Mouse (Mus musculus): ENCODE data around the gene Med12l. TPM values are rescaled to one million over a fixed set of nuclear protein-coding genes. Genes with fewer than 3 reads are reported as not detected.

The Med12l gene
- polyA plus RNA-seq, 1 experiment from 2014 or later = 3.9 TPM

DNA sequence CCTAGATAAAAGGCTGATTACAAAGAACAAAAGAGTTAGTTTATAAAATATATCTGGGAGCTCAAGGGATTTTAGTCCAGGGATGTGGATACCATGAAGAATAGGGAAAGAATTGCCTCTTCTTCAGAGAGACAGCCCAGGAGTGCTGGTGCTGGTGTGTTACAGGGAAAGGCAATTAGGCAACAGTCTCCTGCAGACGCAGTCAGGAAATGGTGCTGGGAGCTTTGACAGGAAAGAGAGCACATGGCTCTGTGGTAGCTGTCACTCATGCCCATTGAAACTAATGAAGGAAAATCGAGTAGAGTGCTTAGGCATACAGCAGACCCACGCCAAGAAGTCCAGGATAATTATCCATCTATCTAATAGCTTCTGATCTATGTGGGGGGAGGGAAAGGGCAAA lies 16.3 kb upstream of the Med12l start:
- H3K4me3 ChIP-seq (ENCODE audit: low read length) = no peak overlapping the region
- peaks cover 3% of the 10 kb centered on the region; the same call in 1 of the 2 replicates for H3K4me1 ChIP-seq (ENCODE audit: control insufficient read depth, insufficient read depth, low read depth, low read length)
- no peak overlapping the region for H3K9ac ChIP-seq (ENCODE audit: low read depth, low read length)
- H3K27ac ChIP-seq (ENCODE audit: low read depth, low read length) = no peak overlapping the region
- ATAC-seq = no peak
- H3K36me3 ChIP-seq (ENCODE audit: control insufficient read depth, insufficient read depth, low read length) = no peaks in the 10 kb centered on the region
- 30% methylated on average over 3 of the region's 3 CpGs for whole genome bisulfite sequencing
- H3K4me2 ChIP-seq (ENCODE audit: low read length) = no peak overlapping the region
- H3K9me3 ChIP-seq (ENCODE audit: control insufficient read depth, low read length) = no peaks in the 10 kb centered on the region
- H3K27me3 ChIP-seq (replicated peaks; ENCODE audit: control insufficient read depth, insufficient read depth, low read length) = no peaks in the 10 kb centered on the region; the same call in 1 of the 2 replicates

DNA sequence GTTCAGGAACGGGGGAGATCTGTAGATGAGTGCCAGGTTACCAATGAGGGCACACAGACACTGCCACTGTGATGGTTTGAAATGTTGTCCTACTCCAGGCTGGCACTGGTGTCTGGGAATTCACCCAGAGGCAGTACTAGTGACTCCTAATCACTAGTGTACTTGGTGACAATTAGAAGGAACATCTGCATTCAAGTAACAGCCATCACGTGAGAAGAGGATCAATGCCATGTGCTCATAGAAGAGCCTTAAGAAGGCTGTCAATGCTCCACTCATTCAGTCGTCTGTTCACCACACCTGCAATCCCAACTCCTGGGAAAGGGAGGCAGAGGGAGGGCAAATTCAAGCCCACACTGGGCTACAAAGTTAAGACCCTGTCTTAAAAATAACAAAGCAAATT lies 15.1 kb upstream of the Med12l start:
- Histone ChIP-seq H3K9me3 (ENCODE audit: control insufficient read depth, low read length) (no peaks in the 10 kb centered on the region), H3K4me1 (ENCODE audit: control insufficient read depth, insufficient read depth, low read depth, low read length) (peaks cover 3% of the 10 kb centered on the region; the same call in 1 of the 2 replicates), H3K27me3 (replicated peaks; ENCODE audit: control insufficient read depth, insufficient read depth, low read length) (no peaks in the 10 kb centered on the region; the same call in 1 of the 2 replicates), H3K36me3 (ENCODE audit: control insufficient read depth, insufficient read depth, low read length) (no peaks in the 10 kb centered on the region), H3K4me3 (ENCODE audit: low read length) (no peak overlapping the region), H3K4me2 (ENCODE audit: low read length) (no peak overlapping the region), H3K9ac (ENCODE audit: low read depth, low read length) (no peak overlapping the region), H3K27ac (ENCODE audit: low read depth, low read length) (no peak overlapping the region)
- WGBS = 81% methylated on average over 3 of the region's 3 CpGs
- ATAC-seq = no peak

DNA sequence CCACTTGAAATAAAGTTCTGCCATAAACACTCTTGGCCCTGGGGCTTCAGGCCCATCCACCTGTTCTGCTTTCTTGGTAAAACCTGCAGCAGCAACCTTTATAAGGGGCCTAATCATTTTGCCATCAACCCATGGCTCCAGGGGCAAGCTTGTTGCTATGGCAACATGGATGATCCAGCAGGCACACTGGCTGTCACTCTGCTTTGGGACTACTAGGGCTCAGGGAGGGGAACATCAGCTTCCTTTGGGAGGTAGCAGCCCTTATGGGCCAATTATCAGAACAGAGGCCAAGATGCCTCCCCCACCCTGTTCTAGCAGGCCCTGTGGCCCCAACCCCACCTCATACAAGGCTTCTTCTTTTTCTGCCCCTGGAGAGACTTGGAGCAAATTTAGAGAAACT lies 13.5 kb upstream of the Med12l start:
- H3K9ac ChIP-seq (ENCODE audit: low read depth, low read length) = no peak overlapping the region
- peaks cover 3% of the 10 kb centered on the region; the same call in 1 of the 2 replicates for H3K4me1 ChIP-seq (ENCODE audit: control insufficient read depth, insufficient read depth, low read depth, low read length)
- ATAC-seq = peak; percentile 45; the same call in 1 of the 2 replicates
- H3K27ac ChIP-seq (ENCODE audit: low read depth, low read length) = no peak overlapping the region
- H3K4me3 ChIP-seq (ENCODE audit: low read length) = no peak overlapping the region
- no peaks in the 10 kb centered on the region for H3K9me3 ChIP-seq (ENCODE audit: control insufficient read depth, low read length)
- H3K4me2 ChIP-seq (ENCODE audit: low read length) = no peak overlapping the region
- no peaks in the 10 kb centered on the region for H3K36me3 ChIP-seq (ENCODE audit: control insufficient read depth, insufficient read depth, low read length)
- H3K27me3 ChIP-seq (replicated peaks; ENCODE audit: control insufficient read depth, insufficient read depth, low read length) = no peaks in the 10 kb centered on the region; the same call in 1 of the 2 replicates

DNA sequence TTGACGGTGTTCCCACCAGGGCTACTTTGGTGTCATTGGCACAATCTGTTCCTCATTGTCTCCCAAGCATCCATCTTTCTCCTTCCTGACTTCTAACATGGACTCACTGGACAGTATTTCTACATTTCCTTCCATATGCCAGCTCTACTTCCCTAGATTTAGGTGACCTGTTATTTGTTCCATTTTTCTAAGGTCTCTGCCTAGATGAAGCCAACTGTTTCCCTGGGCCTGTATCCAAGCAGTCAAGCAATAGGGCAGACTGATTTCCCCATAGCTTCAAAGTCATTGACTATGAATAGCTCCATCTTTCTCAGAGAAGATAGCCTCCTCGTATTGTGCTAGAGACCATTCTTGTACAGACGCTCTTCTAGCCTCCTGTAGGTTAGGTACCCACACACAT lies 12.0 kb upstream of the Med12l start:
- Histone ChIP-seq H3K27ac (ENCODE audit: low read depth, low read length) (no peak overlapping the region), H3K36me3 (ENCODE audit: control insufficient read depth, insufficient read depth, low read length) (no peaks in the 10 kb centered on the region), H3K4me2 (ENCODE audit: low read length) (no peak overlapping the region), H3K27me3 (replicated peaks; ENCODE audit: control insufficient read depth, insufficient read depth, low read length) (no peaks in the 10 kb centered on the region; the same call in 1 of the 2 replicates), H3K4me1 (ENCODE audit: control insufficient read depth, insufficient read depth, low read depth, low read length) (peaks cover 3% of the 10 kb centered on the region; the same call in 1 of the 2 replicates), H3K9ac (ENCODE audit: low read depth, low read length) (no peak overlapping the region), H3K4me3 (ENCODE audit: low read length) (no peak overlapping the region), H3K9me3 (ENCODE audit: control insufficient read depth, low read length) (no peaks in the 10 kb centered on the region)
- ATAC-seq = no peak
- 85% methylated on average over 3 of the region's 3 CpGs for WGBS

DNA sequence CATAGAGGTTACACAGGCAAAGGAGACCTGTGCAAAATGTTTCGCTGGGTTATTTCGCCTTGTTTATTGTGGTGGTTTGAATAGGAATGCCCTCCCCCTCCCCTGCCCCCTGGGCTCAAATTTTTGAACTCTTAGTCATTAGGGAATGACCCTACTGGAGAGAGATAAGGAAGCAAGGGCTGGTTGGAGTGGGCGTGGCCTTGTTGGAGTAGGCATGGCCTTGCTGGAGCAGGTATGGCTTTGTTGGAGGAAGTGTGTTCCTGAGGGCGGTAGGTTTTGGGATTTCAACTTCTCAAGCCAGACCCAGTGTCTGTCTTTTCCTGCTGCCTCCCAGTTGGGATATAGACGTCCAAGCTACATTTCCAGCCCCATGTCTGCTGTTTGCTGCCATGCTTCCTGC lies 1.9 kb upstream of the Med12l start:
- Histone ChIP-seq H3K9me3 (ENCODE audit: control insufficient read depth, low read length) (no peaks in the 10 kb centered on the region), H3K36me3 (ENCODE audit: control insufficient read depth, insufficient read depth, low read length) (no peaks in the 10 kb centered on the region), H3K4me2 (ENCODE audit: low read length) (no peak overlapping the region), H3K27ac (ENCODE audit: low read depth, low read length) (no peak overlapping the region), H3K4me3 (ENCODE audit: low read length) (no peak overlapping the region), H3K27me3 (replicated peaks; ENCODE audit: control insufficient read depth, insufficient read depth, low read length) (no peaks in the 10 kb centered on the region), H3K4me1 (ENCODE audit: control insufficient read depth, insufficient read depth, low read depth, low read length) (peaks cover 14% of the 10 kb centered on the region), H3K9ac (ENCODE audit: low read depth, low read length) (no peak overlapping the region)
- WGBS = 85% methylated on average over 5 of the region's 5 CpGs
- ATAC-seq = no peak

DNA sequence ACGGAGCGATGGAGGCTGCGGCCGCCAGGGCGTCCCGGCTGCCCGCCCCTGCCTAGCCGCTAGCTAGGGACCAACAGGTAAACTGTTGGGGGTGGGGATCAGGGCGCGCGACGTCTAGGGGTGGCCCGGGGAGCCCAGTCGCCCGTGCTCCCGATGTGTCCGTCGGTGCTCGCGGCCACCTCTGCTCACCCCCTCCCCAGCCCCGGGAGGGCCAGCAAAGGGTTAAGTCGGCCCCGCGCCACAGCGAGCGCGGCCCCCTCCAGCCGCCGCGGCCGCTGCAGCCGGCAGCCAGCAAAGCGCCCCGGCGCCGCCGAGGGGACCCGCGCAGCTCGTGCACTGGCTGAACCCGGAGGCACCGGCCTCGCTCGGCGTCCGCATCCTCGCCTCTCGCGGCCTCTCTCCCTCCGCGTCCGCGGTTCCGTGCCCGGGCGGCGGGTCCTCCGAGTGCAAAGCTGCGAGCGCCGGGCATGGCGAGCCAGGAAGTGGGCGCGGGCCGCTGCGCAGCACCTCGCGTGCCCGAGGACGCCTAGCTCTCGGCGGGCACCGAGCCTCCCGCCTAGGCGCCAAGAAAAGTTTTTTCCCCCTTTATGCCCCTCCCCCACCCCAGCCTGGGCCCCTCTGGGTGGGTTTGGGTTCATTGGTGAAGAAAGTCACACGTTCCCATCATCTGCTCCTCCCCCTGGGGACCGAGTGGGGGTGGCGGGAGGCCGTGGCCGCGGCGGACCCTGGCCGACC lies 538 bp downstream of the Med12l start:
- Histone ChIP-seq H3K9ac (ENCODE audit: low read depth, low read length) (peak overlapping the region; percentile 92), H3K36me3 (ENCODE audit: control insufficient read depth, insufficient read depth, low read length) (no peaks in the 10 kb centered on the region), H3K4me3 (ENCODE audit: low read length) (peak overlapping the region; percentile 69), H3K4me2 (ENCODE audit: low read length) (peak overlapping the region; percentile 94), H3K27me3 (replicated peaks; ENCODE audit: control insufficient read depth, insufficient read depth, low read length) (no peaks in the 10 kb centered on the region), H3K4me1 (ENCODE audit: control insufficient read depth, insufficient read depth, low read depth, low read length) (peaks cover 14% of the 10 kb centered on the region), H3K27ac (ENCODE audit: low read depth, low read length) (peak overlapping the region; percentile 97), H3K9me3 (ENCODE audit: control insufficient read depth, low read length) (no peaks in the 10 kb centered on the region)
- peak; percentile 77 for ATAC-seq
- WGBS = under 1% methylated on average over 65 of the region's 83 CpGs

DNA sequence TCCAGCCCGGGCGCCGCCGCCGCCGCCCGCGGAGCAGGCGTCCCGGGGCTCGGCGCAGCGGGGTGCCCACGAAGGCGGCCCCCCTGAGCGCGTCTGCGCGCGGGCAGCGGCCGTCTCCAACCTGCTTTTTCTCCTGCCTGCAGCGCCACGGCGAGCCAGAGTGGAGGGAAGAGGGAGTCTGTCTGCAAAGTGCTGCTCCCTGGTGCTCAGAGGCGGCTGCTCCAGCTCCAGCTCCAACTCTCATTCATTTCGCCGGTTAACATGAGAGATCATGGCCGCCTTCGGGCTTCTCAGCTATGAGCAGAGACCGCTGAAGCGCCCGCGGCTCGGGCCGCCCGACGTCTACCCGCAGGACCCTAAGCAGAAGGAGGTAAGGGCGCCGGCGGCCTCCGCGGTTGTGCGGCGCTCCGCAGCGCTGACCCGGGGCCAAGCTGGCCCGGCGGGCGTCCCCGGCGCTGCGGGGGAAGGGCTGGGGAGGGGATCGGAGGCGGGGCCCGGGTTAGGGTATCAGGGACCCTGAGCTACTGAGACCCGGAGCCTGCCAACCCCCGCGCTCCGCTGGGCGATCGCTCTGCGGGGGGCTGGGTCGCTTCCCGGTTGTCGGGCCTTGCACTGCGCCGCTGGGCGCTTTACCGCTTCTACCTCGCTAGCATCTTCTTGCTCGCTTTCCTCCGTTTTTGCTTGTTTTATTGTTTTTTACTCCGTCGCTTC lies 1.3 kb downstream of the Med12l start:
- WGBS = under 1% methylated on average over 63 of the region's 77 CpGs
- peak overlapping the region; percentile 97 for H3K27ac ChIP-seq (ENCODE audit: low read depth, low read length)
- no peaks in the 10 kb centered on the region for H3K36me3 ChIP-seq (ENCODE audit: control insufficient read depth, insufficient read depth, low read length)
- peaks cover 14% of the 10 kb centered on the region for H3K4me1 ChIP-seq (ENCODE audit: control insufficient read depth, insufficient read depth, low read depth, low read length)
- peak overlapping the region; percentile 69 for H3K4me3 ChIP-seq (ENCODE audit: low read length)
- peak overlapping the region; percentile 94 for H3K4me2 ChIP-seq (ENCODE audit: low read length)
- H3K9ac ChIP-seq (ENCODE audit: low read depth, low read length) = peak overlapping the region; percentile 92
- ATAC-seq = peak; percentile 88
- H3K27me3 ChIP-seq (replicated peaks; ENCODE audit: control insufficient read depth, insufficient read depth, low read length) = no peaks in the 10 kb centered on the region
- no peaks in the 10 kb centered on the region for H3K9me3 ChIP-seq (ENCODE audit: control insufficient read depth, low read length)

DNA sequence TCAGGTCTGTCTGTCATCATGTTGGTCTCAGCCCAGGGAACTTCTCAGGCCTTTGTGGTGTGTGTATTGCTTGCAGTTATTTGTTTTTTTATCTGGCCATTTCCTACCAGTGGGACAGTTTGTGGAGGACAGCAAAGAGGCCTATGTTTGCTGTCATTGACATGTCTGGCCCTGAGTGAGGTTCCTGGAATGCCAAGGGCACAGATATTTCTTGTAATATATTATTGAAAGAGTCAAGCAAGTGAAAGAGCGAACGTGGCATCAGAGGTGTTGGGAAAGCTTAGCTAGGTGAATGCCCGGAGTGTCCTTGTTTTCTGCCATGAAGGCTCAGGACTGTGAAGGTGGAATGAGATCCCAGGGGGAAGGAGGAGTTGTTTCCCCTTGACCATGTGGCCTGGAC lies 4.7 kb downstream of the Med12l start:
- H3K4me2 ChIP-seq (ENCODE audit: low read length) = no peak overlapping the region
- H3K4me3 ChIP-seq (ENCODE audit: low read length) = no peak overlapping the region
- 90% methylated on average over 3 of the region's 3 CpGs for WGBS
- no peaks in the 10 kb centered on the region for H3K27me3 ChIP-seq (replicated peaks; ENCODE audit: control insufficient read depth, insufficient read depth, low read length)
- no peak overlapping the region for H3K27ac ChIP-seq (ENCODE audit: low read depth, low read length)
- H3K4me1 ChIP-seq (ENCODE audit: control insufficient read depth, insufficient read depth, low read depth, low read length) = peaks cover 7% of the 10 kb centered on the region
- H3K36me3 ChIP-seq (ENCODE audit: control insufficient read depth, insufficient read depth, low read length) = no peaks in the 10 kb centered on the region
- no peak overlapping the region for H3K9ac ChIP-seq (ENCODE audit: low read depth, low read length)
- no peaks in the 10 kb centered on the region for H3K9me3 ChIP-seq (ENCODE audit: control insufficient read depth, low read length)
- no peak for ATAC-seq

DNA sequence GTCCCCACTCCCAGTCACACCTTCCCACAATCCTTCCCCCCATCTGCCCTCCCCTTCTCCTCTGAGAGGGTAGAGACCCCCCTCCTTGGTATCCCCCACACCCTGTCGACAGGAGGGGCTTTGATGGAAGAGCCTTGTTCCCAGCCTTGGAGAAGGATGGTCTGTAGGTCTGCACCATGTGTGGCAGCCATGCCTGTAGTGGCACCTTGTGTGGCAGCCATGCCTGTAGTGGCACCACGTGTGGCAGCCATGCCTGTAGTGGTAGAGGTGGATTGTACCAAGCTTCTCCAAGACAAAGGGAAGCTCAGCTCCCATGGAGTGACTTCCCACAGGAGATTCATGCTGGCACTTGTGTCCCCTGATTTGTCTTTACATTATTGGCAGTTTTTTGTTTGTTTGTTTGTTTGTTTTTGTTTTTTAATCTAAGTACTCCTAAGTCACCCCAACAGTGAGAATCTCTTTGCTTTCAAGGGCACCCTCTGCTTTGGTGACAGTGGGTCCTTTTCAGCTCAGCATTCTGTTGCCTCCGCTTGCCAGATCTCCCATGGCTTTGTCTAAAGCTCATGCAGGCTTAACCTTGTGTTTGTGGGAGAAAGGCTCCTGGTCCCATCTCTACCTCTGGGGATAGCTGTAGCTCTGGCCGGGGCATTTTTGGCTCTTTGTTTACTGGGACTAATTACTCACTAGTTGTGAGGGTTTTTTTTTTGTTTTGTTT lies 10.2 kb downstream of the Med12l start:
- peak; percentile 59 for ATAC-seq
- WGBS = 58% methylated on average over 4 of the region's 4 CpGs
- no peaks in the 10 kb centered on the region for H3K4me1 ChIP-seq (ENCODE audit: control insufficient read depth, insufficient read depth, low read depth, low read length)
- no peak overlapping the region for H3K27ac ChIP-seq (ENCODE audit: low read depth, low read length)
- H3K4me3 ChIP-seq (ENCODE audit: low read length) = no peak overlapping the region
- H3K9me3 ChIP-seq (ENCODE audit: control insufficient read depth, low read length) = no peaks in the 10 kb centered on the region
- no peak overlapping the region for H3K4me2 ChIP-seq (ENCODE audit: low read length)
- H3K36me3 ChIP-seq (ENCODE audit: control insufficient read depth, insufficient read depth, low read length) = no peaks in the 10 kb centered on the region
- no peaks in the 10 kb centered on the region for H3K27me3 ChIP-seq (replicated peaks; ENCODE audit: control insufficient read depth, insufficient read depth, low read length)
- H3K9ac ChIP-seq (ENCODE audit: low read depth, low read length) = no peak overlapping the region

All from hindbrain, embryonic 16.5 days (tissue).